Mouse (Mus musculus) midbrain, embryonic 11.5 days (tissue): ENCODE measurements around the gene Ppm1b. TPM values are rescaled to one million over a fixed set of nuclear protein-coding genes. Genes with fewer than 3 reads are reported as not detected.

Experiments
- polyA plus RNA-seq: library from polyadenylated mRNA; unstranded; fragments of >200 nt; fragmentation: Nextera tagmentation; extraction: Ambion mirVana; gene quantifications from 2 replicates; pipeline ENCODE4 v1.2.1, GENCODE M21; 2014

Gene Ppm1b
- polyA plus RNA-seq, 1 experiment from 2014 or later = 102 TPM

Other genes starting within 250 kb of the Ppm1b start
- gene Lrpprc, start 166.0 kb upstream of the Ppm1b start, polyA plus RNA-seq = 53.9 and 59.1 TPM in 2 replicates
- gene Slc3a1, start 71.6 kb downstream of the Ppm1b start, polyA plus RNA-seq = 0.17 and 0.34 TPM in 2 replicates
- 60.0 and 61.7 TPM in 2 replicates for gene Prepl, start 133.5 kb downstream of the Ppm1b start, polyA plus RNA-seq
- 14.9 and 17.0 TPM in 2 replicates for gene Camkmt, start 133.8 kb downstream of the Ppm1b start, polyA plus RNA-seq